Mouse (Mus musculus) cerebellum, adult 18-20 months (tissue): ENCODE measurements around the gene Pgam1.
"Not testable (repeated sequence)": the region's sequence is repeated elsewhere in the genome, so short reads cannot be mapped to it uniquely, and the experiment has no call there.

Source experiments
- DNase-seq, 2 experiments: peaks; one replicate each; pipeline ENCODE4 v3.0.0; 2021

The Pgam1 gene

GRCm38 (mm10) chr19:41911178-41912073 is at the start of gene Pgam1:
Gene Pgam1, plus strand, starts transcription at chr19:41911923.
- peak; percentile 97 to 98 for DNase-seq

GRCm38 (mm10) chr19:41866707-41867106 is 45.0 kb upstream of the Pgam1 start:
- DNase-seq = no peak

- no peak for DNase-seq
Observed at GRCm38 (mm10) chr19:41869296-41869695, 42.4 kb upstream of the Pgam1 start.

GRCm38 (mm10) chr19:41869946-41870345 is 41.8 kb upstream of the Pgam1 start:
- not testable (repeated sequence) for DNase-seq

- DNase-seq = no peak
Observed at GRCm38 (mm10) chr19:41872285-41872684, 39.4 kb upstream of the Pgam1 start.

GRCm38 (mm10) chr19:41874356-41874755 is 37.4 kb upstream of the Pgam1 start:
- no peak for DNase-seq

- DNase-seq = no peak
Observed at GRCm38 (mm10) chr19:41881842-41882241, 29.9 kb upstream of the Pgam1 start.

- DNase-seq = no peak
Observed at GRCm38 (mm10) chr19:41883882-41884281, 27.8 kb upstream of the Pgam1 start.

- DNase-seq = no peak
Observed at GRCm38 (mm10) chr19:41888191-41888590, 23.5 kb upstream of the Pgam1 start.

- no peak for DNase-seq
Observed at GRCm38 (mm10) chr19:41894959-41895358, 16.8 kb upstream of the Pgam1 start.

GRCm38 (mm10) chr19:41895460-41896318 is 16.0 kb upstream of the Pgam1 start, which contains the start of gene Rrp12:
Gene Rrp12, minus strand, starts transcription at chr19:41896173.
- peak; percentile 81 to 90 for DNase-seq

GRCm38 (mm10) chr19:41896319-41896711 is 15.4 kb upstream of the Pgam1 start:
- DNase-seq = no peak

- DNase-seq = peak; percentile 54 to 56
Observed at GRCm38 (mm10) chr19:41898860-41899259, 12.9 kb upstream of the Pgam1 start.

GRCm38 (mm10) chr19:41900495-41901090 is 11.1 kb upstream of the Pgam1 start:
- DNase-seq = no peak

- DNase-seq = no peak
Observed at GRCm38 (mm10) chr19:41901696-41902095, 10.0 kb upstream of the Pgam1 start.

GRCm38 (mm10) chr19:41902848-41903593 is 8.7 kb upstream of the Pgam1 start:
- DNase-seq = no peak

GRCm38 (mm10) chr19:41905246-41905645 is 6.5 kb upstream of the Pgam1 start:
- DNase-seq = no peak

GRCm38 (mm10) chr19:41906311-41907078 is 5.2 kb upstream of the Pgam1 start:
- no peak for DNase-seq

- DNase-seq = no peak
Observed at GRCm38 (mm10) chr19:41907079-41907760, 4.5 kb upstream of the Pgam1 start.

- no peak for DNase-seq
Observed at GRCm38 (mm10) chr19:41908736-41909135, 3.0 kb upstream of the Pgam1 start.

- DNase-seq = no peak
Observed at GRCm38 (mm10) chr19:41910396-41910795, 1.3 kb upstream of the Pgam1 start.
